Mouse (Mus musculus) liver, postnatal 0 days (tissue): Measurements from ENCODE around the gene Cdk17. TPM values are rescaled to one million over a fixed set of nuclear protein-coding genes. Genes with fewer than 3 reads are reported as not detected.
"Not testable (repeated sequence)": the region's sequence is repeated elsewhere in the genome, so short reads cannot be mapped to it uniquely, and the experiment has no call there.

Source experiments
- ATAC-seq: fragments of 200-750 bp; cut with Nextera tagmentation; 2 replicates; pipeline ENCODE4 v1.8.0; 2017; ENCODE audit warnings: mild to moderate bottlenecking, moderate library complexity
- DNase-seq: peaks from one replicate; pipeline ENCODE4 v3.0.0-alpha.2; 2016
- H3K27ac ChIP-seq: fragments of 300-500 bp; sonication (generic); 2 replicates; pipeline ENCODE4 v1.5.1; 2014; ENCODE audit warnings: antibody characterized with exemption, moderate library complexity, mild to moderate bottlenecking, low read depth
- H3K27me3 ChIP-seq: fragments of 300-500 bp; sonication (generic); 2 replicates; pipeline ENCODE4 v1.6.1; 2014; ENCODE audit warnings: low read length, control low read depth, mixed read lengths; ENCODE audit not compliant: insufficient read depth
- H3K36me3 ChIP-seq: fragments of 300-500 bp; sonication (generic); replicated peaks from 2 replicates; pipeline ENCODE4 v1.6.1; 2014; ENCODE audit warnings: mild to moderate bottlenecking, control low read depth, low read length, moderate library complexity, mixed read lengths; ENCODE audit not compliant: insufficient read depth
- H3K4me1 ChIP-seq: fragments of 300-500 bp; sonication (generic); 2 replicates; pipeline ENCODE4 v1.6.1; 2014; ENCODE audit warnings: antibody characterized with exemption, mild to moderate bottlenecking, control low read depth; ENCODE audit not compliant: insufficient read depth
- H3K4me2 ChIP-seq: fragments of 300-500 bp; sonication (generic); 2 replicates; pipeline ENCODE4 v1.6.1; 2014; ENCODE audit warnings: low read depth, mild to moderate bottlenecking, low read length, moderate library complexity, mixed read lengths
- H3K4me3 ChIP-seq: fragments of 300-500 bp; sonication (generic); 2 replicates; pipeline ENCODE4 v1.5.1; 2014; ENCODE audit warnings: low read depth, low read length
- H3K9ac ChIP-seq: fragments of 300-500 bp; sonication (generic); replicated peaks from 2 replicates; pipeline ENCODE4 v1.6.1; 2014; ENCODE audit warnings: mild to moderate bottlenecking, moderate library complexity
- H3K9me3 ChIP-seq: fragments of 300-500 bp; sonication (generic); 2 replicates; pipeline ENCODE4 v1.6.1; 2016; ENCODE audit warnings: mild to moderate bottlenecking, control low read depth, low read length, mixed read lengths
- CTCF ChIP-seq: sonication (generic); IDR thresholded peaks from 2 replicates; pipeline ENCODE4 v1.5.1; 2016; ENCODE audit warnings: antibody characterized with exemption, low read depth
- EP300 ChIP-seq: IDR thresholded peaks from 2 replicates; pipeline ENCODE4 v1.6.1; 2016; ENCODE audit warnings: antibody characterized with exemption, low read depth, mild to moderate bottlenecking
- WGBS: fragments of 180-500 bp; shearing (Covaris S2); extraction: QIAGEN DNeasy Blood & Tissue Kit; methylation state at CpG from one replicate; pipeline ENCODE4 v1.1.7; 2014; ENCODE audit not compliant: insufficient replicate concordance; 5-methylcytosine and 5-hydroxymethylcytosine counted together
- polyA plus RNA-seq: library from polyadenylated mRNA; unstranded; fragments of >200 nt; fragmentation: Nextera tagmentation; extraction: Ambion mirVana; gene quantifications from 2 replicates; pipeline ENCODE4 v1.2.1, GENCODE M21; 2015

Cdk17 gene
- polyA plus RNA-seq, 1 experiment from 2014 or later = 7.4 TPM

DNA sequence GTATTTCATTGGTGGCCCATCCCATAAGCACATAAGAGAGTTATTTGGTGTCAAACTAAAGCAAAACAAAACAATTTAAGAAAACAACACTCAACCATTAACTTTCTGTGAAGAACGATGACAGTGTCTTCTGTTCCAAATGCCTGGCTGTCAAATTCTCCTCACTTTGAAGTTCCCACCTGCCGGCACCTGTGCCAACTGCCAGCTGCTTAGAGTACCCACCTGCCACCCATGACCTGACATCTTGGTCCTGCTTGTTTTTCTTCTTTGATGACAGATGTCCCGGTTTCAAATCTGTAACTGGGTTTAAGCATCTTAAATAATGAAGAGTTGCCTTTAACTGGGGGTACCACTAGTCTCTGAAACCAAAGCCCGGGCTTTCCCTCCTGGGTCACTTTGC is 14.1 kb upstream of the Cdk17 start:
- 92% methylated on average over 4 of the region's 4 CpGs for WGBS
- Histone ChIP-seq H3K4me1 (peaks cover 27% of the 10 kb centered on the region), H3K4me3 (no peak overlapping the region), H3K9ac (no peak overlapping the region), H3K4me2 (no peak overlapping the region), H3K36me3 (no peaks in the 10 kb centered on the region), H3K9me3 (no peaks in the 10 kb centered on the region), H3K27ac (no peak overlapping the region), H3K27me3 (no peaks in the 10 kb centered on the region)
- ATAC-seq (no peak), DNase-seq (no peak)
- TF ChIP-seq EP300 (no peak), CTCF (no peak)

- H3K4me1 ChIP-seq = peaks cover 21% of the 10 kb centered on the region
- H3K36me3 ChIP-seq = no peaks in the 10 kb centered on the region
- WGBS = 86% methylated on average over 6 of the region's 6 CpGs
- H3K4me2 ChIP-seq = no peak overlapping the region
- H3K27ac ChIP-seq = no peak overlapping the region
- H3K9ac ChIP-seq = no peak overlapping the region
- no peak overlapping the region for H3K4me3 ChIP-seq
- H3K27me3 ChIP-seq = no peaks in the 10 kb centered on the region
- no peak for ATAC-seq
- TF ChIP-seq EP300 (no peak), CTCF (no peak)
- no peaks in the 10 kb centered on the region for H3K9me3 ChIP-seq
- no peak for DNase-seq
These were observed 13.0 kb upstream of the Cdk17 start for GRCm38 (mm10) chr10:93147691-93148090.

DNA sequence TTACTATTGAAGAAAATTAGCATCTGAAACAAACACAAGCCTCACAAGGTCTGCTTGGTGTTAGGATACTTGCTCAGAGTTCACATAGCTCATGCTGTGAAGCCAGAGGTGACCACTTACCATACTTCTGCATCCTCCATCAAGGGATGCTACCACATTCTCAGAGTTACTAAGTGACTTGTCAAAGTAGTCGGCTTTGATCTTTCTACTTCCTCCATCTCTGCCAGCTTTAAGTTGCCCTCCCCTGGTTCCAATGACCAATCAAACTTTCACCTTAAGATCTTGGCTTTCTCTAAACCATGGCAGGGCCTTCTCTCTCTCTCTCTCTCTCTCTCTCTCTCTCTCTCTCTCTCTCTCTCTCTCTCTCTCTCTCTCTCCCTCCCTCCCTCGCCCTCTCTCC is 11.1 kb upstream of the Cdk17 start:
- Histone ChIP-seq H3K9me3 (no peaks in the 10 kb centered on the region), H3K27me3 (no peaks in the 10 kb centered on the region), H3K27ac (no peak overlapping the region), H3K9ac (no peak overlapping the region), H3K4me3 (no peak overlapping the region), H3K4me1 (peaks cover 10% of the 10 kb centered on the region), H3K36me3 (no peaks in the 10 kb centered on the region), H3K4me2 (no peak overlapping the region)
- ATAC-seq (no peak), DNase-seq (no peak)
- TF ChIP-seq CTCF (no peak), EP300 (no peak)
- 25% methylated on average over 1 of the region's 2 CpGs for WGBS

DNA sequence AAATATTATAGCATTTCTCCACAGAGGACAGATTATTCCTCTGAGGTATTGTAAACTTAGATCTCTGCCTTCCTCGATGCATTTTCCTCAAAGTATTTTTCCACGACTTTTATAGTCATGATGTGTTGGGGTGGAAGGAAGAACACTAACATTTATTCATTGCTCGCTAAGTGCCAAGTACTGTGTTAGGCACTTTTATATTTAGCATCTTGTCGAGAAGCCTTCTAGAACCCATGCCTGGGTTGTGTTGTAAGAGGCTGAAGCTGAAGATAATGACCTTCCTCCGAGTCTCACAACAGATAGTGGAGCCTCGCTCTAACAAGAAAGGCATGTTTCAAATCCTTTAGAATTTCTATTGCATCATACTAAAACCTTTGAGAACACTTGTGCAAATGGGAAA is 8.9 kb upstream of the Cdk17 start:
- H3K4me1 ChIP-seq = peaks cover 3% of the 10 kb centered on the region; the same call in 1 of the 2 replicates
- H3K9ac ChIP-seq = no peak overlapping the region
- no peak overlapping the region for H3K4me2 ChIP-seq
- no peak overlapping the region for H3K4me3 ChIP-seq
- no peaks in the 10 kb centered on the region for H3K27me3 ChIP-seq
- DNase-seq (no peak), ATAC-seq (no peak)
- no peak overlapping the region for H3K27ac ChIP-seq
- H3K36me3 ChIP-seq = no peaks in the 10 kb centered on the region
- 50% methylated on average over 6 of the region's 6 CpGs for WGBS
- no peaks in the 10 kb centered on the region for H3K9me3 ChIP-seq
- TF ChIP-seq EP300 = no peak
- TF ChIP-seq CTCF = no peak

GRCm38 (mm10) chr10:93152698-93153097 is 8.0 kb upstream of the Cdk17 start:
- no peaks in the 10 kb centered on the region for H3K36me3 ChIP-seq
- peaks cover 5% of the 10 kb centered on the region; the same call in 1 of the 2 replicates for H3K4me1 ChIP-seq
- ATAC-seq = no peak
- H3K27me3 ChIP-seq = no peaks in the 10 kb centered on the region
- TF ChIP-seq CTCF (no peak), EP300 (no peak)
- no peak overlapping the region for H3K4me2 ChIP-seq
- H3K27ac ChIP-seq = no peak overlapping the region
- no peaks in the 10 kb centered on the region for H3K9me3 ChIP-seq
- no peak overlapping the region for H3K4me3 ChIP-seq
- no peak overlapping the region for H3K9ac ChIP-seq
- WGBS = 73% methylated on average over 5 of the region's 5 CpGs
- DNase-seq = no peak

DNA sequence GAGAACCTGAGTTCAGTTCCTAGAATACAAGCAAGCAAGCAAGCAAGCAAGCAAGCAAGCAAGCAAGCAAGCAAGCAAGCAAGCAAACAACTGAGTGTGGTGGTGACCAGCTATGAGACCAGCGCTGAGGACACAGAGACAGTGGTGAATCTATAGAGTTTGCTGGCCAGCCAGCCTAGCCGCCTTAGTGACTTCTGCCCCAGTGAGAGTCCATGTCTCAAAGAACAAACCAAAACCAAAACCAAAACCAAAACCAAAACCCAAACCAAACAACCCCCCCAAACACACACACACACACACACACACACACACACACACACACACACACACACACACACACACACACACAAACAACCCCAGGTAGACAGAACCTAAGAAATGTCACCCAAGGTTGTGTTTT is 7.3 kb upstream of the Cdk17 start:
- 78% methylated on average over 2 of the region's 2 CpGs for WGBS

More for the DNA sequence above, 7.3 kb upstream of the Cdk17 start:
- H3K9ac ChIP-seq, H3K36me3 ChIP-seq, H3K4me1 ChIP-seq, H3K4me2 ChIP-seq, DNase-seq, H3K27ac ChIP-seq, H3K4me3 ChIP-seq, H3K9me3 ChIP-seq, H3K27me3 ChIP-seq, ATAC-seq: not testable (repeated sequence)
